Mouse (Mus musculus) kidney, adult 2 months (tissue): ENCODE data around the gene Chrm3. TPM values are rescaled to one million over a fixed set of nuclear protein-coding genes. Genes with fewer than 3 reads are reported as not detected.

Experiments used
- DNase-seq: peaks from one replicate; pipeline ENCODE4 v3.0.0; 2021
- H3K27ac ChIP-seq: fragments of 200-500 bp; 2 replicates; pipeline ENCODE4 v1.5.1; 2012; ENCODE audit warnings: low read depth, low read length, control low read depth, inconsistent platforms; ENCODE audit not compliant: insufficient read depth
- H3K27me3 ChIP-seq: fragments of 200-500 bp; replicated peaks from 2 replicates; pipeline ENCODE4 v1.6.1; 2012; ENCODE audit warnings: mild to moderate bottlenecking, moderate library complexity, low read length, inconsistent platforms; ENCODE audit not compliant: control insufficient read depth, insufficient read depth
- H3K36me3 ChIP-seq: fragments of 200-500 bp; 2 replicates; pipeline ENCODE4 v1.6.1; 2012; ENCODE audit warnings: mild to moderate bottlenecking, moderate library complexity, low read length, inconsistent platforms; ENCODE audit not compliant: control insufficient read depth, insufficient read depth
- H3K4me1 ChIP-seq: fragments of 200-500 bp; 2 replicates; pipeline ENCODE4 v1.6.1; 2011; ENCODE audit warnings: low read length; ENCODE audit not compliant: control insufficient read depth, insufficient read depth
- H3K4me3 ChIP-seq: fragments of 200-500 bp; 2 replicates; pipeline ENCODE4 v1.5.1; 2011; ENCODE audit warnings: mild to moderate bottlenecking, low read depth, low read length, control low read depth; ENCODE audit not compliant: insufficient read depth
- CTCF ChIP-seq: fragments of 200-500 bp; conservative IDR thresholded peaks from 2 replicates; pipeline ENCODE4 v1.5.1; 2011; ENCODE audit warnings: low read depth, mild to moderate bottlenecking, control low read depth, low read length, moderate library complexity, mixed read lengths; ENCODE audit not compliant: insufficient read depth, insufficient read length
- POLR2A ChIP-seq: fragments of 200-500 bp; IDR thresholded peaks from one replicate; pipeline ENCODE4 v1.6.1; 2011; ENCODE audit warnings: low read depth, low read length, control low read depth
- WGBS: fragments of 180-500 bp; shearing (Covaris S2); methylation state at CpG from one replicate; pipeline ENCODE4 v1.1.7; 2018; 5-methylcytosine and 5-hydroxymethylcytosine counted together
- polyA plus RNA-seq: library from polyadenylated mRNA; depleted of rRNA; stranded (reverse); fragments of >200 nt; gene quantifications from 2 replicates; pipeline ENCODE4 v1.2.3, GENCODE M21; 2012

Gene Chrm3
- polyA plus RNA-seq, 1 experiment = 3.1 TPM

GRCm38 (mm10) chr13:9886465-9887135 is 474.0 kb downstream of the Chrm3 start:
- WGBS = 71% methylated on average over 6 of the region's 6 CpGs
- no peaks in the 10 kb centered on the region for H3K4me1 ChIP-seq
- TF ChIP-seq POLR2A (no peak), CTCF (no peak)
- H3K27ac ChIP-seq = no peak overlapping the region
- H3K27me3 ChIP-seq = no peaks in the 10 kb centered on the region
- DNase-seq = peak; percentile 23
- H3K4me3 ChIP-seq = no peak overlapping the region
- no peaks in the 10 kb centered on the region for H3K36me3 ChIP-seq

DNA sequence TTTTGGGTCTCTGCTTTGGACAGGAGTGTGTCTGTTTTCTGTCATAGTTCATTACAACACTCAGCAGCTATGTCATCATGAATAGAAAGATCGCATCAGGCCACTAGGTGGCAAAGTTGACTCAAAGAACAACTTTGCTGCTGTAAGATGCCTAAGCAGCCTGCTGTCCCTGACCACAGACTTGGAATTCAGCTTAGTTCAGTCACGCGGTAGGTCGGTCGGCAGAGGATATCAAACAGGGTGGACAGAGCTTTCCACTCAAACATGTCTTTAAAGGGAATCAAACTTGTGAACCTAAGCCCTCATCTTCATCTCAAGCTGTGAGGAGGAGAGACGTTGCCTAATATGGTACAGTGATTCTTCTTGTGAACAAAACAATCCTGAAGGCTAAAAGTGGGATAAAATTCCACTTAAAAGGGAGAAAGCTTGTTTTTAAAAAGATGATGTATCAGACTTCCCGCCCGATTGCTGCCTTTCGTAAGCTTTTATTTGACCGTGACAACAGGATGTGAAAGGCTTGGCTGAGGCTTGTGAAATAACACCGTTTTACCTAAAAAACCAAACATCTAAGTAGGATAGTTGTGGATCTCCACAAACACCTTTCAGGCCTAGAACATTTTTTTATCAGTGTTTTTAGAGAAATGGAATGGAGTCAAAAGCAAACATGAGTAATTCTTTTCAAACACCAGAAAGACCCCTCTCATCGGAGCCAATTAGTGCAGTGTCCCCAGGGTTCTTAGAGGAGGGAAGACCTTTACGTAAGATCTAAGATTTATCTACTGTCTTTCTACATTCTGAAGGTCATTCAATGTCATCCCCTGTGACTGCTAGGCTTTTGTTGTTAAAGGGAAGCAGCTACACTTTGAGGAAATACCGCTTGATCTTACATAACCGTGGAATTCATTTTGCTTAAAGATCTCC is 478.0 kb downstream of the Chrm3 start:
- 32% methylated on average over 15 of the region's 15 CpGs for WGBS
- DNase-seq = peak; percentile 84

DNA sequence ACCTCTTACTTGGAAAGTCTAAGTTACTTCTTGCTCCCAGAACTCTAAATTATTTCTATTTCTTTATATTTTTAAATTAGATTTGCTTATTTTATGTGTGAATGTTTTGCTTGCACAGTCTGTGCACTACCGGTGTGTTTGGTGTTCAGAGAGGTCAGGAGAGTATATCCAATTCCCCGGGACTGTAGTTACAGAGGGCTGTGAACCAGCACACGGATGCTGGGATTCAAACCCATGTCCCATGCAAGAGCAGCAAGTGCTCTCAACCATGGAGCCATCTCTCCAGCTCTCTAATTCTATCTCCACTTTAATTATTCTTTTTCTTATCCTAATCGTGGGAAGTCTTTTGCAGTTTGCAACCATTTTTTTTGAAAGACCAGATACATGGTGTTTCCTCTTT is 478.7 kb downstream of the Chrm3 start:
- Histone ChIP-seq H3K36me3 (no peaks in the 10 kb centered on the region), H3K4me3 (no peak overlapping the region), H3K27ac (no peak overlapping the region), H3K4me1 (no peaks in the 10 kb centered on the region), H3K27me3 (no peaks in the 10 kb centered on the region)
- WGBS = 32% methylated on average over 4 of the region's 4 CpGs
- no peak for DNase-seq
- TF ChIP-seq CTCF = no peak
- no peak for TF ChIP-seq POLR2A

More for the DNA sequence above, 478.0 kb downstream of the Chrm3 start:
- Histone ChIP-seq H3K27ac (0 out of 2 replicates have a peak overlapping the region, but pooled peaks have one; percentile 30), H3K27me3 (no peaks in the 10 kb centered on the region), H3K4me1 (no peaks in the 10 kb centered on the region), H3K4me3 (no peak overlapping the region), H3K36me3 (no peaks in the 10 kb centered on the region)
- no peak for TF ChIP-seq POLR2A
- TF ChIP-seq CTCF = peak; percentile 67

DNA sequence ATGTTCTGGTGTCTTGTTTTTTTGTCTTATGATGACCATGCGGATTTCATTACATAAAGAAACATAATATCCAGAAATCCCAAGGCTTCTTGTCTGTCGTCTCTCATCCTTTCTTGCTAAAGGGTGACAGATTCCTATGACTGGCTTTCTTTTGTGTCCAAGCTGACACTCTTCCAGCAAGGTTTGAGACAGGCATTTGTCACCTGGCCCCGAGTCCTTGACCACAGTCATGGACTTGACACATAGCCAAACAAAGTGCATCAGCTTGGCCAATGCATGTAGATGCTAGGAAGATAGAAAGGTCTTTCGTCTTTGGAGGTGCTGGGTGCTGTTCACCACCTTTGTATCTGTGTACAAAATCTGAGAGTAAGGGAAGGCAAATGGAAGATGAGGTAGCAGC is 480.2 kb downstream of the Chrm3 start:
- no peaks in the 10 kb centered on the region for H3K36me3 ChIP-seq
- H3K27ac ChIP-seq = no peak overlapping the region
- H3K27me3 ChIP-seq = no peaks in the 10 kb centered on the region
- H3K4me1 ChIP-seq = no peaks in the 10 kb centered on the region
- TF ChIP-seq CTCF = no peak
- no peak for TF ChIP-seq POLR2A
- H3K4me3 ChIP-seq = no peak overlapping the region
- DNase-seq = no peak
- WGBS = 88% methylated on average over 4 of the region's 4 CpGs

- WGBS = 80% methylated on average over 7 of the region's 7 CpGs
- no peak overlapping the region for H3K4me3 ChIP-seq
- H3K27ac ChIP-seq = no peak overlapping the region
- H3K4me1 ChIP-seq = no peaks in the 10 kb centered on the region
- no peaks in the 10 kb centered on the region for H3K36me3 ChIP-seq
- no peak for TF ChIP-seq POLR2A
- no peak for TF ChIP-seq CTCF
- H3K27me3 ChIP-seq = no peaks in the 10 kb centered on the region
- no peak for DNase-seq
These were observed 482.0 kb downstream of the Chrm3 start for GRCm38 (mm10) chr13:9878596-9879010.

GRCm38 (mm10) chr13:9873377-9873776 is 487.3 kb downstream of the Chrm3 start:
- 71% methylated on average over 3 of the region's 3 CpGs for WGBS
- Histone ChIP-seq H3K4me3 (no peak overlapping the region), H3K4me1 (no peaks in the 10 kb centered on the region), H3K27me3 (no peaks in the 10 kb centered on the region), H3K27ac (no peak overlapping the region), H3K36me3 (no peaks in the 10 kb centered on the region)
- peak; percentile 17 for DNase-seq
- TF ChIP-seq CTCF (no peak), POLR2A (no peak)

GRCm38 (mm10) chr13:9866161-9866560 is 494.5 kb downstream of the Chrm3 start:
- TF ChIP-seq CTCF (no peak), POLR2A (no peak)
- 90% methylated on average over 2 of the region's 2 CpGs for WGBS
- no peaks in the 10 kb centered on the region for H3K4me1 ChIP-seq
- no peak overlapping the region for H3K4me3 ChIP-seq
- H3K36me3 ChIP-seq = no peaks in the 10 kb centered on the region
- H3K27ac ChIP-seq = no peak overlapping the region
- no peaks in the 10 kb centered on the region for H3K27me3 ChIP-seq
- no peak for DNase-seq

DNA sequence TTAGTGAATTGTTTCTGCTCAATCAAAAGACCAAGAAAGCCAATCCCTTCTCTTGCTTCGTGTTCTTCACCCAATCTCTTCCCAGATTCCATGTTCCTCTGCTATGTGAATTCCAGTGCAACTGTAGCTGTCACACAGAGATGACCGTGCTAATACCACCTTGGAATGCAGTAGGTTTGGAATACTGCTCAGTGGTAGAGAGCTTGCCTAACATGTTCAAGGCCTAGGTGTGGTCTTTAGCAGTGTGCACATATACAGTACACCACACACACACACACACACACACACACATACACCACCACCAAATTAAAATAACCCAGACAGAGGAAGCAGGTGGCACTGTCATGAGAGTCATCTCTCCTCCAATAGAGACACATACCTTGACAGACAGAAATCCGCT is 513.1 kb downstream of the Chrm3 start:
- DNase-seq = no peak
- no peak overlapping the region for H3K4me3 ChIP-seq
- no peaks in the 10 kb centered on the region for H3K27me3 ChIP-seq
- 80% methylated on average over 3 of the region's 3 CpGs for WGBS
- no peaks in the 10 kb centered on the region for H3K36me3 ChIP-seq
- H3K4me1 ChIP-seq = no peaks in the 10 kb centered on the region
- TF ChIP-seq CTCF (no peak), POLR2A (no peak)
- no peak overlapping the region for H3K27ac ChIP-seq
